Mouse (Mus musculus): ENCODE data around the gene Olfr463.
"Not testable (repeated sequence)": the region's sequence is repeated elsewhere in the genome, so short reads cannot be mapped to it uniquely, and the experiment has no call there.

- TF ChIP-seq CTCF (IDR thresholded peaks at IDR 0.05 in 2 of 3, conservative IDR thresholded peaks at IDR 0.05 in 1 of 3; ENCODE audit: control insufficient read depth in 1 of 3, insufficient read depth in 1 of 3, low read depth in 2 of 3, low read length in 3 of 3, poor library complexity in 1 of 3, severe bottlenecking in 1 of 3): peak; percentile 16 to 56 (median 46); a peak in 5 of 6 replicates
- TF ChIP-seq NELFE (IDR thresholded peaks at IDR 0.05; ENCODE audit: low read depth, low read length); POLR2A (IDR thresholded peaks at IDR 0.05; ENCODE audit: control insufficient read depth in 1 of 2, insufficient read depth in 1 of 2, low read depth in 1 of 2, low read length in 2 of 2, poor library complexity in 1 of 2); MAX (IDR thresholded peaks at IDR 0.05; ENCODE audit: low read length); CHD2 (IDR thresholded peaks at IDR 0.05; ENCODE audit: low read length); UBTF (IDR thresholded peaks at IDR 0.05; ENCODE audit: borderline replicate concordance, insufficient read depth, low read depth, low read length); ZKSCAN1 (IDR thresholded peaks at IDR 0.05; ENCODE audit: low read depth, low read length); BHLHE40 (IDR thresholded peaks at IDR 0.05; ENCODE audit: borderline replicate concordance, low read depth, low read length); EP300 (IDR thresholded peaks at IDR 0.05; ENCODE audit: low read depth in 1 of 2, low read length in 2 of 2); TAL1 (IDR thresholded peaks at IDR 0.05; ENCODE audit: low read length); USF1 (IDR thresholded peaks at IDR 0.05; ENCODE audit: low read depth, low read length); ZMIZ1 (IDR thresholded peaks at IDR 0.05; ENCODE audit: low read depth, low read length); ETS1 (IDR thresholded peaks at IDR 0.05; ENCODE audit: low read depth, low read length); MXI1 (IDR thresholded peaks at IDR 0.05; ENCODE audit: low read depth, low read length): not testable (repeated sequence)
Measured at GRCm38 (mm10) chr11:87866891-87867290, 30.3 kb downstream of the Olfr463 start.
